Mouse (Mus musculus) liver, embryonic 14.5 days (tissue): ENCODE data around the gene Il7r.

Experiments used
- CTCF ChIP-seq: IDR thresholded peaks from 2 replicates; pipeline ENCODE4 v1.5.1; 2016; ENCODE audit warnings: antibody characterized with exemption, low read depth, control low read depth
- EP300 ChIP-seq: IDR thresholded peaks from 2 replicates; pipeline ENCODE4 v1.6.1; 2016; ENCODE audit warnings: antibody characterized with exemption, low read depth

- TF ChIP-seq CTCF (no peak), EP300 (no peak)
These were observed 330 bp downstream of the Il7r start for GRCm38 (mm10) chr15:9529646-9530045.
